Mouse (Mus musculus) embryonic facial prominence, embryonic 15.5 days (tissue): ENCODE data around the gene Zfp683. TPM values are rescaled to one million over a fixed set of nuclear protein-coding genes. Genes with fewer than 3 reads are reported as not detected.

Experiments used
- ATAC-seq: fragments of 200-750 bp; cut with Nextera tagmentation; 2 replicates; pipeline ENCODE4 v1.8.0; 2017; ENCODE audit warnings: low read depth, moderate TSS enrichment; ENCODE audit not compliant: insufficient number of reproducible peaks, low FRiP score, low TSS enrichment
- H3K27ac ChIP-seq: fragments of 300-500 bp; sonication (generic); replicated peaks from 2 replicates; pipeline ENCODE4 v1.5.1; 2015; ENCODE audit warnings: mild to moderate bottlenecking, inconsistent platforms
- H3K27me3 ChIP-seq: fragments of 300-500 bp; sonication (generic); 2 replicates; pipeline ENCODE4 v1.6.1; 2015; ENCODE audit warnings: inconsistent platforms
- H3K36me3 ChIP-seq: fragments of 300-500 bp; sonication (generic); 2 replicates; pipeline ENCODE4 v1.6.1; 2015; ENCODE audit warnings: mild to moderate bottlenecking, inconsistent platforms
- H3K4me1 ChIP-seq: fragments of 300-500 bp; sonication (generic); 2 replicates; pipeline ENCODE4 v1.6.1; 2015; ENCODE audit warnings: inconsistent platforms
- H3K4me2 ChIP-seq: fragments of 300-500 bp; sonication (generic); replicated peaks from 2 replicates; pipeline ENCODE4 v1.6.1; 2015; ENCODE audit warnings: mild to moderate bottlenecking, inconsistent platforms
- H3K4me3 ChIP-seq: fragments of 300-500 bp; sonication (generic); replicated peaks from 2 replicates; pipeline ENCODE4 v1.5.1; 2015; ENCODE audit warnings: mild to moderate bottlenecking, inconsistent platforms
- H3K9ac ChIP-seq: fragments of 300-500 bp; sonication (generic); 2 replicates; pipeline ENCODE4 v1.6.1; 2015; ENCODE audit warnings: inconsistent platforms
- H3K9me3 ChIP-seq: fragments of 300-500 bp; sonication (generic); replicated peaks from 2 replicates; pipeline ENCODE4 v1.6.1; 2016; ENCODE audit warnings: inconsistent platforms
- whole genome bisulfite sequencing: fragments of 180-500 bp; shearing (Covaris S2); methylation state at CpG from one replicate; pipeline ENCODE4 v1.1.7; 2015; 5-methylcytosine and 5-hydroxymethylcytosine counted together
- polyA plus RNA-seq: library from polyadenylated mRNA; unstranded; fragments of >200 nt; fragmentation: Nextera tagmentation; extraction: Ambion mirVana; gene quantifications from 2 replicates; pipeline ENCODE4 v1.2.1, GENCODE M21; 2015

Gene Zfp683
- polyA plus RNA-seq, 1 experiment from 2014 or later: not detected

GRCm38 (mm10) chr4:134058166-134058715 lies 4.6 kb downstream of the Zfp683 start:
- no peak overlapping the region for H3K27ac ChIP-seq
- H3K4me2 ChIP-seq: 0 out of 2 replicates have a peak overlapping the region, but pooled peaks have one; percentile 10
- 27% methylated on average over 14 of the region's 14 CpGs for WGBS
- no peaks in the 10 kb centered on the region for H3K36me3 ChIP-seq
- no peak for ATAC-seq
- no peaks in the 10 kb centered on the region; the same call in 1 of the 2 replicates for H3K27me3 ChIP-seq
- peaks cover 13% of the 10 kb centered on the region; the same call in 1 of the 2 replicates for H3K4me1 ChIP-seq
- H3K9me3 ChIP-seq: no peaks in the 10 kb centered on the region
- H3K9ac ChIP-seq: no peak overlapping the region
- H3K4me3 ChIP-seq: no peak overlapping the region

GRCm38 (mm10) chr4:134058908-134059307 lies 5.3 kb downstream of the Zfp683 start:
- H3K9ac ChIP-seq: no peak overlapping the region
- H3K4me2 ChIP-seq: no peak overlapping the region
- no peaks in the 10 kb centered on the region for H3K9me3 ChIP-seq
- no peak for ATAC-seq
- 77% methylated on average over 6 of the region's 6 CpGs for WGBS
- no peaks in the 10 kb centered on the region; the same call in 1 of the 2 replicates for H3K27me3 ChIP-seq
- H3K4me3 ChIP-seq: no peak overlapping the region
- no peak overlapping the region for H3K27ac ChIP-seq
- peaks cover 13% of the 10 kb centered on the region; the same call in 1 of the 2 replicates for H3K4me1 ChIP-seq
- no peaks in the 10 kb centered on the region for H3K36me3 ChIP-seq

GRCm38 (mm10) chr4:134060135-134060865 lies 6.7 kb downstream of the Zfp683 start, which contains the start of gene Crybg2:
Gene Crybg2 (plus strand): TSS chr4:134060815.
- Histone ChIP-seq H3K36me3 (no peaks in the 10 kb centered on the region), H3K4me2 (no peak within 1 kb of the TSS), H3K9ac (no peak within 1 kb of the TSS), H3K4me1 (peaks cover 15% of the 10 kb centered on the region; the same call in 1 of the 2 replicates), H3K4me3 (no peak within 1 kb of the TSS), H3K9me3 (no peaks in the 10 kb centered on the region), H3K27me3 (peaks cover 7% of the 10 kb centered on the region), H3K27ac (0 out of 2 replicates have a peak within 1 kb of the TSS, but pooled peaks have one; percentile 39)
- no peak for ATAC-seq
- WGBS: 49% methylated on average over 28 of the region's 28 CpGs

- no peak overlapping the region for H3K4me3 ChIP-seq
- peaks cover 19% of the 10 kb centered on the region; the same call in 1 of the 2 replicates for H3K4me1 ChIP-seq
- no peaks in the 10 kb centered on the region for H3K9me3 ChIP-seq
- H3K27me3 ChIP-seq: peaks cover 13% of the 10 kb centered on the region
- H3K27ac ChIP-seq: 0 out of 2 replicates have a peak overlapping the region, but pooled peaks have one; percentile 39
- no peak overlapping the region for H3K9ac ChIP-seq
- H3K4me2 ChIP-seq: no peak overlapping the region
- H3K36me3 ChIP-seq: no peaks in the 10 kb centered on the region
- 60% methylated on average over 18 of the region's 18 CpGs for WGBS
- no peak for ATAC-seq
Observed at GRCm38 (mm10) chr4:134061166-134061830, 7.7 kb downstream of the Zfp683 start.

GRCm38 (mm10) chr4:134061944-134062446 lies 8.4 kb downstream of the Zfp683 start:
- H3K36me3 ChIP-seq: no peaks in the 10 kb centered on the region
- WGBS: 45% methylated on average over 8 of the region's 8 CpGs
- no peak overlapping the region for H3K4me3 ChIP-seq
- ATAC-seq: peak; percentile 30; the same call in 1 of the 2 replicates
- peak overlapping the region; percentile 1; the same call in 1 of the 2 replicates for H3K4me2 ChIP-seq
- peaks cover 13% of the 10 kb centered on the region for H3K27me3 ChIP-seq
- H3K9ac ChIP-seq: no peak overlapping the region
- H3K27ac ChIP-seq: 0 out of 2 replicates have a peak overlapping the region, but pooled peaks have one; percentile 39
- H3K4me1 ChIP-seq: peaks cover 19% of the 10 kb centered on the region; the same call in 1 of the 2 replicates
- H3K9me3 ChIP-seq: no peaks in the 10 kb centered on the region

- Histone ChIP-seq H3K4me3 (no peak overlapping the region), H3K27me3 (peaks cover 13% of the 10 kb centered on the region), H3K36me3 (no peaks in the 10 kb centered on the region), H3K27ac (no peak overlapping the region), H3K4me2 (0 out of 2 replicates have a peak overlapping the region, but pooled peaks have one; percentile 1), H3K9me3 (no peaks in the 10 kb centered on the region), H3K9ac (no peak overlapping the region), H3K4me1 (peaks cover 19% of the 10 kb centered on the region; the same call in 1 of the 2 replicates)
- WGBS: 49% methylated on average over 8 of the region's 8 CpGs
- ATAC-seq: no peak
Observed at GRCm38 (mm10) chr4:134062561-134062960, 8.9 kb downstream of the Zfp683 start.

GRCm38 (mm10) chr4:134065431-134066004 lies 11.9 kb downstream of the Zfp683 start:
- H3K9me3 ChIP-seq: no peaks in the 10 kb centered on the region
- peak overlapping the region; percentile 31 for H3K4me2 ChIP-seq
- 17% methylated on average over 23 of the region's 23 CpGs for WGBS
- H3K9ac ChIP-seq: no peak overlapping the region
- H3K27ac ChIP-seq: no peak overlapping the region
- H3K36me3 ChIP-seq: no peaks in the 10 kb centered on the region
- peak overlapping the region; percentile 30 for H3K4me3 ChIP-seq
- peaks cover 19% of the 10 kb centered on the region; the same call in 1 of the 2 replicates for H3K4me1 ChIP-seq
- peaks cover 13% of the 10 kb centered on the region for H3K27me3 ChIP-seq
- ATAC-seq: no peak

GRCm38 (mm10) chr4:134067383-134067782 lies 13.7 kb downstream of the Zfp683 start:
- 81% methylated on average over 8 of the region's 8 CpGs for WGBS
- Histone ChIP-seq H3K27ac (no peak overlapping the region), H3K4me2 (peak overlapping the region; percentile 30; the same call in 1 of the 2 replicates), H3K9ac (no peak overlapping the region), H3K36me3 (no peaks in the 10 kb centered on the region), H3K9me3 (no peaks in the 10 kb centered on the region), H3K27me3 (peaks cover 13% of the 10 kb centered on the region), H3K4me3 (no peak overlapping the region), H3K4me1 (peaks cover 11% of the 10 kb centered on the region; the same call in 1 of the 2 replicates)
- ATAC-seq: no peak

GRCm38 (mm10) chr4:134067833-134068544 lies 14.4 kb downstream of the Zfp683 start:
- Histone ChIP-seq H3K4me3 (no peak overlapping the region), H3K4me1 (peaks cover 9% of the 10 kb centered on the region; the same call in 1 of the 2 replicates), H3K4me2 (no peak overlapping the region), H3K27me3 (peaks cover 13% of the 10 kb centered on the region), H3K36me3 (no peaks in the 10 kb centered on the region), H3K9me3 (no peaks in the 10 kb centered on the region), H3K9ac (no peak overlapping the region), H3K27ac (no peak overlapping the region)
- WGBS: 70% methylated on average over 7 of the region's 7 CpGs
- 0 out of 2 replicates have a peak, but pooled peaks have one; percentile 18 for ATAC-seq
